Mouse (Mus musculus): ENCODE measurements around the gene Gm3005.
"Not testable (repeated sequence)": the region's sequence is repeated elsewhere in the genome, so short reads cannot be mapped to it uniquely, and the experiment has no call there.

GRCm38 (mm10) chr14:3634212-3634611, 206.3 kb downstream of the Gm3005 start, which contains the start of gene Gm3012:
- TF ChIP-seq RAD21 (IDR thresholded peaks at IDR 0.05; ENCODE audit: low read depth, low read length); POLR2AphosphoS5 (IDR thresholded peaks at IDR 0.05; ENCODE audit: borderline replicate concordance, low read depth, low read length); MAX (IDR thresholded peaks at IDR 0.05; ENCODE audit: low read length); POLR2A (IDR thresholded peaks at IDR 0.05; ENCODE audit: control insufficient read depth in 1 of 2, insufficient read depth in 1 of 2, low read depth in 1 of 2, low read length in 2 of 2, poor library complexity in 1 of 2): not testable (repeated sequence)

Measured in MEL (cell line).